Mouse (Mus musculus): ENCODE measurements at regions not wholly inside any gene's neighbourhood (a gene's known extent, or its start where the extent isn't known, plus 50 kb on each side); places are given as distances from the start of the nearest gene placed in this dataset.

DNA sequence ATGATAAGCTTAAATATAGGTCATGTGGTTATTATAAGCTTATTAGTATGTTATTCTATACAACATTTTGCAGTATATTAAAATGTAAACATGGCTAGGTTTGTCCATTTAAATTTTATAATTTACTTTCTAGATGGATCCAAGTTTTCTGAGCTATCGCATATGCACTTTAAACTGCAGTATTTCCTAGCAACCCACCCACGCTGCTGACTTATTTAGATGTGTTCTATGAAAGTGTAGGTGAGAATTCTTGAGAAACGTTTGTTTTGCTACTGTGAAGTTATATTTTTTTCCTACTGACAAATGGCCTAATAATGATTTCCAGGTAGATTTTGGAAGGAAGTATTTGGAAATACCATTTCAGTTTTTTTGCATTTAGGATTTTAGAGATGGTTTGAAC is 308.0 kb downstream of the Gbe1 start:
- peak; percentile 14 for DNase-seq

DNA sequence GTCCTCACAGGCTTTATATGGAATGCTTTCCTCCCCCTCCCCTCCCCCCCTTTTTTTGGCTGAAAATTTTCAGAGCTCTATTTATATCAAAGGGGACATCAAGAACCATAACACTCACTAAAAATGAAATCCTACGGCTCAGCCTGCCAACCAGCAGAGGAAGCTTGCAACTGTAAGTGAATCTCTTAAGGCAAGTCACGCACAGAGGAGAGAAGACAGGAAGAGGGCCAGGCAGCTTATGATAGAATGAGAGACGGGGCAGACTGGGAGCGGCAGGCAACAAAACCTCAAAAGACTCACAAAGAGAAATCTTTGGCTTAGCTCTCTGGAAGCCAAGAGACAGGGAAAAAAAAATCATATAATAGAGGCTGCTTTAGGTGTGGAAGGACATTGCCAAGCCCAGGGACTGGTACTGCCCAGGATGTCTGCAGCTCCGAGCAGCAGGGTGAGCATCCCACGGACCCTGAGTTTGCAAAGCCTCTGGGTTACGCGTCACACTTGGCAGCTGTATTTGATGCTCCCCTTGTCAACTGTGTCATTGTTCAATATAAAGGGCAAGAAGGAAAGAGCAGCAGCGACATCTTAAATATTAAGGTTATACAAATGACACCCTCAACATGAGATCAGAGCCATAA is 330.0 kb downstream of the Gbe1 start:
- DNase-seq: peak; percentile 18

DNA sequence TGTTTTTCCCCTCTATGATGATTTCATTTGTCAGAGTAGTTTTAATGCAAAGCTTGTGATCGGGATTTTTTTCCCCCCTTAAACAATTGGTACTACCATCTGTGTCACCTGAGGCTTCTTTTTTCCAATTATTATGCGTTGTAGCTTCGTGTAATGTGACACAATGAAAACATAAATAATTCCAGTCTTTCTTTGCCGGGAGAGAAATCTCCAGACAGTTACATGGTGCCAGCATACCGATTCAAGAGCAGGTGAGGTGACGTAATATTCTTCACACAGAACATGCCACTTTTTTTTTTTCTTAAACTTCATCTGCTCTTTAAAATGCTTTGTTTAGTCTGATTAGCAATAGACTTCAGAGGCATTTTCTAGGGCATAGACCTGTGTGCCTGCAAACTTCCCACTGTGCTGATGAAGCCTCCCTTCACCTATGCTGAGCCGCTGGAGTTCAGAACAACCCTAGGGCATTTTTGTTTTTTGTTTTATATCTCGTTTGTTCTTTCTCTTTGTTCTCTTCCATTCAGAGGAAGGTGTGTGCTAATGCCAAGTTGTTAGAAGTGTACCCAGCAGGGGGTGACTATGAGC is 331.0 kb downstream of the Gbe1 start:
- DNase-seq: no peak

DNA sequence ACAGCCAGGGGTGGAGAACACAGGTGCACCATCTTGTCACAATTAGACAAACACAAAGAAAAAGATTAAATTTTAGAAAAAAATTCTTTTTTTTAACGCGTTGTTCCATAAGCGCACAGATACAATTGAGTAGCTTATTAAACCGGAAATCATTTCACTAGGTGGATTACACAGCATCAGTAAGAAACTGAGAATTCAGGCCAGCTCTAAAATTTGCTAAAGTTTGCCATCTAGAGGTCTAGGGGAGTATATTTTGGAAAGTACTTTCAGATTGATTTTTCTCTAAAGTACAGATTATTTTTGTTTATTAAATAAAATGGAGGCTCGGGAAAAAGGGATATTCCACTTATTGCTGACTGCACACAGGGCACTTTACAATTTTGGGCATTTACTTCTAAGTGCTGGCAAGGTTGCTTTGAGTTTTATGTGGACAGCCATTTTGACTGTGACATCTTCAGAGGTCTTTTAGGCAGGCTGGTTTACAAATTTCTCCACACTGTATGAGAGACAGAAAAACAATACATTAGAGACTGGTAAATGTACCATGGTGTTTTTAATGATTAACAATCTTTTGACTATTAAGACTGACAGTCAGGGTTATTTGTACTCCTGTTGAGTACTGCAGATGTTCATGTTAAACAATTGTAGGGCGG is 340.8 kb downstream of the Gbe1 start:
- no peak for DNase-seq

DNA sequence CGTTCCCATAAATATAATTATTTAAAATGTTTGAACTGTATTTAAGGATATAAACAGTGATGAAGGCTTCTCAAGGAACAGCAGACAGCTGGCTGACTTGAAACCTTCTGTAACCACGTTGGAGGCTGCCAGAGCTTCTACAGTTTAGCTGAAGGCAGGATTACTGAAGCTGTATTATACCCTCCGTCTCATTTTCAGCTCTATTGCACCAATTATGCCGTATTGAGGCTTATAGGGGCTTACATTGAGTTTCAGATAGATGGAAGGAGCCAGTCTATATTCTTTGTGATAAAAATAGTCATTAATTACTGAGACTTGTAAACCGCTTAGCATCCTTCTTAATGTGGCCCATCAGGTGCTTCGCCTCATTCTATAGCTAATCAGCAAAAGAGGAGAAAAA is 376.1 kb downstream of the Gbe1 start:
- no peak for DNase-seq

DNA sequence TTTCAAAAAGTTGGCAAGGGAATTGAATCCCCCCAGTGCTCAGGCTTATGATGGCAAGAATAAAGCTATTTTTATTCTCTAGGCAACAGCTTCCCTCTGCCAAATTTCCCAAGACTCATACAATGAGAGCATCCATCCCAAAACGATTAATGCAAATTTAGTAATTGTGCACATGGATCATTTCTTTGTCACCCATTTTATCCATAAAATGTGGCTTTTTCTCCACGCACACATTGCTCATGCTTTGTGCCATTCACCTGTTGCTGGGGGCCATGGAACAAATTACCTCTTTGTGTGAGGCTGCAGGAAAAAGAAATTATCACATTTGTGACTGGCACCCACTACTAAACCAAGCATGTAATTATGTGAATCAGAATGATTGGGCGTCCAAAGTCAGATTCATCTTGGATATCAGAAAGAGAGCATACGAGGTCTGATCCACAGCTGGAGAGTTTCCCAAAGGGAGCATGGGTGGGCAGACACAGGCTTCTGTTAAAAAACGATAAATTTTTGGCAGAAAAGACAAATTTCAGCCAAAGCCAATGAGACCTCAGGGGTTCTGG is 411.1 kb downstream of the Gbe1 start:
- no peak for DNase-seq

DNA sequence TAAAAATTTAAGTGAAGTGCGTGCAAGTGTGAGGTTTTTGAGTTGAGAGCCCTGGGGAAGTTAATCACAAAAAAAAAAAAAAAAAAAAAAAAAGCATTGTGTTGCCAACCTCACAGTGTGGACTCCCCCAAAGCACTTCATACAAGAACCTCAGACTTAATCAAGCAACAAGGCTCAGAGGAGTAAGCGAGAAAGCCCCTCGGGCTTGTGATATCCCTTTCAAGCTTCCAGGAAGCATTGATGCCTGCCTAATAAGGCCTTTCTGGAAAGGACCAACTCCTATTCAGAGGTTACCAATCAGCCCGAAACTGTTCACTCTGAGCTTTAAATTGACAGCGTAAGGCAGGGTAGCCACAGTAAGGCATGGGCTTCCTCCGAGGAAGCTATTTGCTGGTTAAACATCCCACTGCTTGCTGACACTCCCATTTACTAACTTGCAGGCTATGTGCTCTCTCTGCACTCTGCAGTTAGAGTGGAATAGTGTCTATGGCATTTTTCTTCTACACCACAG is 411.6 kb downstream of the Gbe1 start:
- no peak for DNase-seq

DNA sequence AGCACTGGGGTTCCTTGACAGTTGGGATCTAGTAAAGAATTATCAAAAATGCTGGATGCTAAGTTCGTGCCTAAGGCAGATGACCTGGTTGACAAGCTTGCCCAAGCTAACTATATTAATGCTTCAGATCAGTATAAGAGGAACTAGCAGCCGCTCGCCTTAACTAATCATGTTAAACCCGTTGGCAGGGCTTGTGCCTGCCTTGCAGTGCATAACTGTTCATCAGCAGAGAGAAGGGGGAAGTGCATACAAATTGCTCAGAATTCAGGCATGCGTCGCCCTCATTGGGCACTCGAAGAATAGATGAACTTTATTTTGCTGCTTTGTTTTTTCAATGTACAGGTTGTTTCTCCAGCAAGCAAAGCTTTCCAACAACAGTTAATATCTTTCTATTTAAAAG is 419.3 kb downstream of the Gbe1 start:
- DNase-seq: no peak

DNA sequence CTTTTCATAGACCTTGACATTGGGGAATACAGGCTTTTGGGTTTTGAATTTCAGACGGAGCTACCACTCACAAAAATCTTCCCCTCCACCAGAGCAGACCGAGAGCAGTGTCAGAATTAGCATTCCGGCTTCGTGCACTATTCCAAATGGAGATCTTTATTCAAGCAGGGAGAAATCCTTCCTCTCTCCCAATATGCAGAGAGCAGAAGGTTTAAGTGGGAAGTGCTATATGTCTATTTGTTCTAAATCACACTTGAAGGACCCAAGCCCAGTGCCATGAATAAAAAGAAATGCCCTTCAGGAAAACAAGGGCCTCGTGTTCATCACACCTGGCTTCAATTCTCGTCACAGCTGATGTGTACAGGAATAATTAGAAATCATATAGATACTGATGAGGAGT is 426.3 kb downstream of the Gbe1 start:
- peak; percentile 7 for DNase-seq

DNA sequence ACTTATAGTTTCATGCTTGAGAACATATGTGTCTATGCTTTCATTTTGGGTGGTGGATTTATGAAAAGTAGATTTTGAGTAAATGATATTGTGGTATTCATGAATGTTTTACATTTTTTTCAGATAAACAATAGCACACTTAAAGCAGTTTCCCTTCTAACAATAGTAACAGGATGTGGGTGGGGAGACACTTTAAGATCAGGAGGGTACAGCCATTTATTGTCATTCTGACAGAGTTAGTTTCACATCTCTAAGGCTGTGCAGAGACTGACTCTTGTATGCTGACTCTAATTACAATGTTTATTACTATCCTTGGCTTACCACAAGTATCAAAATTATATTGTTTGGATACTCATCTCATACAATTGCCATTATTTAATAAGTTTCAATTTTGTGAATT is 440.5 kb downstream of the Gbe1 start:
- no peak for DNase-seq

DNA sequence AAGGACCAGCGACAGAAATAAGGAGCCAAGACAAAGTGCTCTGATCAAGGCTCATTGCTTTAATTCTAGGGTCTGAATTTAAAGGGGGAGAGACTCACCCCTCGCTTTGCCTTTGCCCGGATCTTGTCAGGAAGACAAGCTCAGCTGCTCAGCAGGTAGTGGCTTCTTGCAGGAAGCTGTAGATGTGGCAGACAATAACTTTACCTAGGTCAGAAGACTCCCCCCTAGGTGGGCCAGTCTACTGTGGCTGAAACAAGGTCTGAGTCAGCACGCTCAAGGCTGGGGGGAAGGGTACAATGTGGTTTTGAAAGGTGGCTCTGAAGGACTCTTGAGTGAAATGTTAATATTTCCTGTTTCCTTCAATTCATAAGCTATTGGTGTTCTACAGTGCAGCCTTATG is 484.3 kb downstream of the Gbe1 start:
- DNase-seq: no peak

DNA sequence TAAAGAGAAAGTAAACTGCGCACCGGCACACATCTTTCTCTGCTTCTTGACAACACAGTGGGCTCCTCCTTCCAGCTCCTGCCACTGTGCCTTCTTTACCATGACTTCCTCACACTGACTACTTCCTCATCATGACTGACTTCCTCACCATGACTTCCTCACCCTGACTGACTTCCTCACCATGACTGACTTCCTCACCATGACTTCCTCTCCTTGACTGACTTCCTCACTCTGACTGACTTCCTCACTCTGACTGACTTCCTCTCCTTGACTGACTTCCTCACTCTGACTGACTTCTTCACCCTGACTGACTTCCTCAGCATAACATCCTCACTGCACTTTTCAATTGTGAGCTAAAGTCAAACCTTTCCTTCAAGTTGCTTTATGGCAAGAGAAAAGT is 489.8 kb downstream of the Gbe1 start:
- DNase-seq: no peak

DNA sequence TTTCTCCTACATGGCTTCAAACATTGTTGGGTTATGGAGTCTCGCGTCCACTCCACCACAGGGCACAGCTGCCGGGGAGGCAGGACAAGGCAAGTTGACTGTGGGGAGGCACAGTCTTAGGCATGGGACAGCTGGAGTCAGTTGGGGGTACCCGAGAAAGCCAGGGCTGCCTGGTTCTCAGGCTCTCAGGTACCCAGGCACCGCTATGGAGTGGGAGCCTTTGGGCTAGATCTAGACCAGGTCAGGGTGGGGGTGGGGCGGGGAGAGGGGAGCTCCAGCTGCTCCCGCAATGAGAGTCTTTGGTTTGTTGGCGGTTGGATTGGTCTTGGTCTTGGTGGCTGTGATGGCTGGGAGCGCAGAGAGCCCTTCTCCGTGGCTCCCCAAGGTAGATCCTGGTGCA is 512.2 kb downstream of the Gbe1 start:
- no peak for DNase-seq

DNA sequence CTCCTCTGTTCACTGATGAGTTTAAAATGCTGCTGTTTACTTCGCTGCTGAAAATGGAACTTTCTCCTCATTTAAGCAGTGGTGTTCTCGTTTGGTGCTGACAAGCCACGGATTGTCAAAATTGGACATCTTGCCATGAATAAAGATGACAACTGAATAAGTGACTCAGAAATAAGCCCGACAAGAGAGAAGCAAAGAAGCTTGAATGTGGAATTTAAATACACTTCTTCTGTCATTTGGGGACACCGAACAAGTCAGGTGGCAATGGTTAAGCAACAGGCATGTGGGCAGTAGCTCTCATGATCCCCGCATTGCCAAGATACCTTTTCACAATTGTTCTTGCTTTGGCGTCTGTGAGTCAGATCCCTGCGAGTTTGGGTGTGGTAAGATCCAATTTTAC is 521.3 kb downstream of the Gbe1 start:
- DNase-seq: peak; percentile 43

DNA sequence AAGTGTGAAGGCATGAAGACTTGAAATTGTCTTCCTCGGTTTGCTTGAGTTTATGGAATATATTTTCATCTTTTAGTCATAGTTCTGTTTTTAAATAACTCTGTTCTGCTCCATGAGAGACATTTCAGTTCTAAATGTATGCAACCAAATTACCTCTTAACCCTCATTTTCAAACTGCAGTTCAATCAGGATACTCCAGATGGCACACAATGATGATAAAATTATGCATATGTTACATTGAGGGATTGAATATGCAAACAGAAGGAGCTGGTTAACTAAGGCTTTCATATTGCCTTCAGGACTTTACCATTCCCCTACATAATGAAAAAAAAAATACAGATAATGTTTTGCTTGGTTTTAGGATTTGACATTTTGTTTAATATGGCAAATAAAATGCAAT is 524.4 kb downstream of the Gbe1 start:
- DNase-seq: peak; percentile 15

DNA sequence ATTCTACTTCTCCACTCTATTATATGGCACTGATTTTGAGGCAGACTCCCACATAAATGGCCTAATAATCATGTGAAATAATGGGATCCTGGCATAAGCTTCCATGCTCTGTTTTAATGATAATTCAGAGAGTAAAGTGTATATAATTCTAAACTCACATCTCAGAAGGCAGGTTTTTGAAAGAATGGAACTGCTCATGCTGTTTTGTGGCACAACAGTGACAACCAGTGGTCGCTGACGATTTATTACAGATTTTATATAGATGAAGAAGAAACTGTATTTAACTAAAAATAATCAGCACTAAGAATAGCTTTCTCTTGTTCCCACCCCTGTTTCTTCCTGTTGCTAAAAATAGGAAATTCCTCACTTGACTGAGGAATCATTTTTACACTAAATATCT is 554.5 kb downstream of the Gbe1 start:
- peak; percentile 21 for DNase-seq

DNA sequence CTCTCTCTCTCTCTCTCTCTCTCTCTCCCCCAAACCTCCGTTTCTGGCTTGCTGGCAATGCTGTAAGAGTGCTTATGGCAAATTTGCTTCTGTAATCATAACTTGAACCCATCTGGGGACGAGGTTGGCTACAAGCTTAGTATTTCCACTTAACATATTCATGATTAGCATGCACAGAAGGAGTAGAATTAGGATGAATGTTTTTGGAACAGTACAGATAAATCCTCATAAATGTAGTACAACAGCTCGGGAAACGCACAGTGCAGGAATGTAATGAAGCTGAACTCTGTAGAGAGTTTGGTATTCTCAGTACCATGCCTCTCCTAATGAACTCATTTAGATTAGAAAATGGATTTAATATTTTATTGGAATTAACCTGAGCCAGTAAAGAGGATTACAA is 555.5 kb downstream of the Gbe1 start:
- no peak for DNase-seq

DNA sequence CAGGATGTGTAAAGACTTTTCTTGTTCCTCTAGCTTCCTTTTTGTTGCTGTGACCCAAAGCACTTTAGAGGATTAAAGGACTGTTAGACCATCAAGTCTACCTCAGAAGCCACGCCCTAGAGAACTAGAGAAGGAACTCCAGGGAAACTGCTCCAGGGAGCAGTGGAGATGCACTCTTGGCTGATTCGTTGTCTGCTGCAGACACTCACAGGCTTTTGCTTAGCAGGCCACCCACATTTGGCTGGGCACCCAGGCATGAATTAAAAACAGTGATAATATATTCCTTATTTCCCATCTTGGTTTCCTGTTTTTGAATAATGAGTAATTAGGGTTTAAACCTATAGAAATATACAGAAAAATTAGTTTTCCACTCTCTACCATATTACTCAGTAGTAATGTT is 560.3 kb downstream of the Gbe1 start:
- DNase-seq: peak; percentile 11

DNA sequence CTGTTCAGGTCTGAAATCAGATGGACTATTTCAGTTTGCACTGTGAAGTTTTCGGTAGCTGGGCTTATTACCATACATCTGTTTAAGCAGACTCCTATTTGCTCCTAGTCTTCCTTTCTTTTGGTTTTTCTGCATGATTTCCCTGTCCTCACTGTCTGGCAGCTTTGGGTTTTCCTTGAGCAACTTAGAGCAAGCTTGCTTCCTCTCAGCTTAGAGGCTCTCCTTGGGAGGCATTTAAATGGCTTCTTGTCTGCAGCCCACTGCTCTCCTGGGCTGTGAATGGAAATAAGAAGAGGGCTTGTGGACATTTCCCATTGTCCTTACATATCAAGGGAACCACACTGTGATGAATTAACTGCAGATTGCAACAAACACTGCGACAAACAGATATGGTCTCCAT is 566.9 kb downstream of the Gbe1 start:
- DNase-seq: no peak

DNA sequence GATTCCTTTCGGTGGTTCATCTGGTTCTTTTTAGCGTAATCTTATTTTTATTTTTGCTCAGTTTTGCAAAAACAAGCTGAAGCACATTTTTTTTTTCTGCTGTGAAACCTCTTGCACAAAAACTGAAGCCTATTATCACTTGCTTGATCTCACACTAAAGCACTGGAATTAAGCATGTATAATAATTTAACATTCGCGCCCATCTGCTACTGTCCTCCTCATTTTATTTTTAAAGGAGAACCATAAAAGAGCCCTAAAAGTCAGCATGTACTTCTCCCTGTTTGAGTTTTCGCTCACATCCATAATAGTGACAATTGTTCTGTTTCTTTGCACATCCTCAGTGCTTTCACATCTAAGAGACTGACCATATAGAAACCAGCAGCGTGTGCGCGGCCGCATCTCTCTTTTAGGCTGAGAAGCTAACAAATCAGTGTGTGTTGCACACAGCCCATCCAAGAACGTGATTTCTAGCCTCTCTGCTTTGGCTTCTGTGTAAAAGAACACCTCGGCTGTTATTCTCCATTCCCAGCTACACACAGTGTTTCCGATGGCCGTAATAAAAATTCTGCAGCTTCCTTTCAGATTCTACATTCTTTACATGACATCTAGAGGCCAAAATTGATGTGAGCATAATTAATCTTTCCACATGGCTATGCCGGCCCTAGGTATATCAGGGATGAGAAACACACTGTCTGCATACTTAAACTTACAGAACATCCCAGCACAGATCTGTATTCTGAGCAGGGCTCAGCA is 567.5 kb downstream of the Gbe1 start:
- DNase-seq: peak; percentile 11

DNA sequence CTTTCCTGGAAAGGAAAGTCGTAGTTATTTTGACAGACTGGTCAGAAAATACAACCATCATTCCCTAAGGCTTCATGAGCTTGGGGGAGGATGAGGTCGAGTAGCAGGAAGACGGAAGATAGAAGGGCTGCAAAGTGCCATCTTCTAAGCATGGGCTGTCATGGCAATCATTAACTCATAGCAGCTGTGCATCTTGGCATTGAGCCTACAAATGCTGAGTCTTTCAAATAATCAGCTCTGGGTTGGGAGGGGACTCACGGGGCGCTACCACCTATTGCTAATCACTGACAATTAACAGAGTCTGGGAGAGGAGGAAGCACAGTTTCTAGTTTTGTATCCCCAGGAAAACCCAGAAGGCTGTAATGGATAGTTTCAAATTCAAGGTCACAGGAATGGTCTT is 586.3 kb downstream of the Gbe1 start:
- no peak for DNase-seq

DNA sequence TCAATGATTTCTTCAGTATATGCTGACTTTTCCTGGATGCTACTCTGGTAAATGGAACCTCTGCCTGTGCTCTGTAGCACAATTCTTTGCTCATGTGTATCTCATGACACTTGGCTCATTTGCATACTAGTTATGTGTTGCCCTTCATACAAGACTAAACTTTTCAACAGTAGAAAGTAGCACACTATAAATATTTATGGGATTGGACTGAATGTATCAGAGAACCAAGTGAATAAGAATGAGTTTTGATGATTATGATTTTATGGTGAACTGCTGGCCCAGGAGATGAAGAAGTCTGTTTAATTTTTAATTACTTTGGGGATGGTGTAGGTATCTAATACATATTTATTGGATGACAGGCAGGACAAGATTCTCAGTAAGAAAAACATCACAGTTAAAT is 606.3 kb downstream of the Gbe1 start:
- no peak for DNase-seq

DNA sequence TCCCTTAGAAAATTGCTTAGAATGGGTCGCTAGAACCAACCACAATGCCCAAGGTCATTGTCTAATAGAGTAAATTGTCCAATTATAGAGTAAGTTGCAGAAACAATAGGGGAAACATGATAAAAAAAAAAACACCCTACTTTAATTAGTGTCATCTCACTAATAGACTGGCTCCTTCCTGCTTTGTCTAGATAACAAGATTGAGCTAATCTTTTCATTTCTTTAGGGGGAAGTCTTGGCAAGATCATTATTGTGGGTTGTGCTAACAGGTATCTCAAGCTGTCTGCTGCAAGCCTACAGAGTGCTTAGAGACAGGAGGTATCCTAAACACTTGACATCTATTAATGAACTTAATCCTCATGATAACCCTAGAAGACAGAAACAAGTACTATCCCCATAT is 615.9 kb downstream of the Gbe1 start:
- no peak for DNase-seq

DNA sequence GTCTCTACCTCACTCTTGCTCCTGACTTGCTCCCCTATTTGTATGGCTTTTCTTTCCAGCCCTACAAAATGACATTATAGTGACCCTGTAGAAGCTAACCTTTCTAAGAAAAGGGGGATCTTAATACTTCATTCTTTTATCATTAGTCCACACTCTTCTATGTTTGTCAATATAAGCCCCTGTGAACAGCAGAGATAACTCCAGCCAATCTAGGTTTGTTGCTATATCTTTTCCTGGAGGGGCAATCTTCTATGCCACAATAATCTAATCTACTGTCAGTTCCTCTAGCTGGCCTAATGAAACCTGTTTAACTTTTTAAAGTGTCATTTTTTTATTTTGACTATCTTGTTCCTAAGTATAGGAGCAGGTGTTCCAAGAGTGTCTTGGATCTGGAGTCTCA is 622.2 kb downstream of the Gbe1 start:
- no peak for DNase-seq
